Mouse (Mus musculus): Measurements from ENCODE around the gene Cdh12.
"Not testable (repeated sequence)": the region's sequence is repeated elsewhere in the genome, so short reads cannot be mapped to it uniquely, and the experiment has no call there.

Gene Cdh12

GRCm38 (mm10) chr15:21375460-21375859 lies 926.4 kb downstream of the Cdh12 start:
- DNase-seq (ENCODE audit: low spot score in 2 of 2), result no peak

GRCm38 (mm10) chr15:21375871-21376270 lies 926.8 kb downstream of the Cdh12 start:
- no peak for DNase-seq (ENCODE audit: low spot score in 2 of 2)

GRCm38 (mm10) chr15:21391442-21391841 lies 942.4 kb downstream of the Cdh12 start:
- DNase-seq (ENCODE audit: low spot score in 2 of 2), result not testable (repeated sequence)

- DNase-seq (ENCODE audit: low spot score in 2 of 2), result no peak
These were observed 944.0 kb downstream of the Cdh12 start for GRCm38 (mm10) chr15:21393080-21393479.

- peak in 1 of 2 experiments; percentile 29 for DNase-seq (ENCODE audit: low spot score in 2 of 2)
These were observed 956.1 kb downstream of the Cdh12 start for GRCm38 (mm10) chr15:21405196-21405595.

GRCm38 (mm10) chr15:21407324-21408044 lies 958.4 kb downstream of the Cdh12 start:
- no peak for DNase-seq (ENCODE audit: low spot score in 2 of 2)

GRCm38 (mm10) chr15:21437347-21437746 lies 988.3 kb downstream of the Cdh12 start:
- no peak for DNase-seq (ENCODE audit: low spot score in 2 of 2)

- no peak for DNase-seq (ENCODE audit: low spot score in 2 of 2)
These were observed 988.9 kb downstream of the Cdh12 start for GRCm38 (mm10) chr15:21437924-21438323.

- no peak for DNase-seq (ENCODE audit: low spot score in 2 of 2)
These were observed 1009.0 kb downstream of the Cdh12 start for GRCm38 (mm10) chr15:21458098-21458497.

GRCm38 (mm10) chr15:21519355-21519869 lies 1070.3 kb downstream of the Cdh12 start:
- no peak for DNase-seq (ENCODE audit: low spot score in 2 of 2)

- no peak for DNase-seq (ENCODE audit: low spot score in 2 of 2)
These were observed 1081.7 kb downstream of the Cdh12 start for GRCm38 (mm10) chr15:21530804-21531203.

GRCm38 (mm10) chr15:21536909-21537308 lies 1087.8 kb downstream of the Cdh12 start:
- no peak for DNase-seq (ENCODE audit: low spot score in 2 of 2)

- no peak for DNase-seq (ENCODE audit: low spot score in 2 of 2)
These were observed 1095.7 kb downstream of the Cdh12 start for GRCm38 (mm10) chr15:21544786-21545185.

- no peak for DNase-seq (ENCODE audit: low spot score in 2 of 2)
These were observed 1106.9 kb downstream of the Cdh12 start for GRCm38 (mm10) chr15:21555981-21556380.

- no peak for DNase-seq (ENCODE audit: low spot score in 2 of 2)
These were observed 1117.4 kb downstream of the Cdh12 start for GRCm38 (mm10) chr15:21566314-21567051.

GRCm38 (mm10) chr15:21604510-21604909 lies 1155.4 kb downstream of the Cdh12 start:
- no peak for DNase-seq (ENCODE audit: low spot score in 2 of 2)
